Mouse (Mus musculus): Measurements from ENCODE around the gene Nelfe.
"Not testable (repeated sequence)": the region's sequence is repeated elsewhere in the genome, so short reads cannot be mapped to it uniquely, and the experiment has no call there.

The Nelfe gene

GRCm38 (mm10) chr17:34849722-34850516, at the start of gene Nelfe, which contains the start of gene Skiv2l:
Nelfe (plus strand) TSS chr17:34850391.
Skiv2l (minus strand) TSS chr17:34850210.
- DNase-seq (ENCODE audit: low spot score) = peak; percentile 96

GRCm38 (mm10) chr17:34800781-34801305, 49.3 kb upstream of the Nelfe start:
- DNase-seq (ENCODE audit: low spot score) = not testable (repeated sequence)

GRCm38 (mm10) chr17:34802756-34803155, 47.4 kb upstream of the Nelfe start:
- DNase-seq (ENCODE audit: low spot score) = not testable (repeated sequence)

- not testable (repeated sequence) for DNase-seq (ENCODE audit: low spot score)
Observed at GRCm38 (mm10) chr17:34803367-34803766, 46.8 kb upstream of the Nelfe start.

- DNase-seq (ENCODE audit: low spot score) = not testable (repeated sequence)
Observed at GRCm38 (mm10) chr17:34804301-34804700, 45.9 kb upstream of the Nelfe start, which contains the start of gene Cyp21a1. Cyp21a1 (minus strand) TSS chr17:34804561.

DNA sequence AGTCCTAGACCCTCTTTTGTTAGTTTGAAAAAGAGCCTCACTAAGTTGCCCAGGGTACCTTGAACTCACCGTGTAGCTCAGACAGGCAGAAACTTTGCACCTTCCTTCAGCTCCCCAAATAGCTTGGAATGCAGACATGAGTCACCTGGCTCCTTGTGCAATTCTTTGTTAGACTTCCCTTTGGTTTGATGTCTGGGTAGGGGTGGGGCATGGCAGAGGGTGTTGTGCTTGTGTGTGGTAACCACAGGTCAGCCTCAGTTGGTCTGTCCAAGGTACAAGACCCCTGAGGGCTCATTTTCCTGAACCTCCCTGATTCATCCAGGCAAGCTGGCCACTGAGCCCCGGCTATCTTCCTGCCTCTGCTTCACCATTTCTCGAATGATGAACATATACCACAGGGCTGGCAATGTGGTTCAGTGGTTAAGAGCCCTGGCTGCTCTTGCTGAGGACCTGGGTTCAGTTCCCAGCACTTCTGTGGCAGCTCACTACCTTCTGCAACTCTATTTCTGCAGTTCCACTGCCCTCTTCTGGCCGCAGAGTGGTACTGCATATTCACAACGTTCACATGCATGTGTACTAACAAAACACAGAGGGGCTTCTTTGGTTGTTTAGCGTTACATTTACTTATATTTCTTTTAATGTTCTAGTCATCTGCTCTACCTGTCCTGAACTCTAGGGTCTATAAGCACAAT, 45.2 kb upstream of the Nelfe start:
- DNase-seq (ENCODE audit: low spot score) = no peak

GRCm38 (mm10) chr17:34807176-34807575, 43.0 kb upstream of the Nelfe start:
- DNase-seq (ENCODE audit: low spot score) = no peak

GRCm38 (mm10) chr17:34808599-34809205, 41.5 kb upstream of the Nelfe start:
- no peak for DNase-seq (ENCODE audit: low spot score)

GRCm38 (mm10) chr17:34810411-34810810, 39.8 kb upstream of the Nelfe start:
- DNase-seq (ENCODE audit: low spot score) = not testable (repeated sequence)

GRCm38 (mm10) chr17:34810811-34811210, 39.4 kb upstream of the Nelfe start:
- DNase-seq (ENCODE audit: low spot score) = not testable (repeated sequence)

DNA sequence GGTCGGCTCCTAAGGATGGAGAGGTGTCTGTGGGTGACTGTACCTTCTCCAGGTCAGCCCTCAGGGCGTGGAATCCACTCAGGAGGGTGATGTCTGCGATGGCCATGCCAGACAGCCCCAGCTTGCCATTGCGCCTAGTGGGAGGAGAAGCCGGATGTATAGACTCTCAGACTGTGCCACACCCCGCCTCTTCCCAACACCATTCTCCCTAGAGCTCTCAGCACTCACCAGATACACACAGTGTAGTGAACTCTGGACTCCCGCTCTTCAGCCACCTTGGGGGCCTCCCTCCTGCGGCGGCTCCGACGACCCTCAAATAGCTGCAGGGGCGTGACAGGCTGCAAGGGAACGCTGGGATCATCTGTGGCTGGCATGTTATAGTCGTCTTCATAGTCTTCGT, 38.9 kb upstream of the Nelfe start:
- DNase-seq (ENCODE audit: low spot score) = no peak

GRCm38 (mm10) chr17:34813747-34814146, 36.4 kb upstream of the Nelfe start:
- not testable (repeated sequence) for DNase-seq (ENCODE audit: low spot score)

GRCm38 (mm10) chr17:34814818-34815370, 35.3 kb upstream of the Nelfe start:
- DNase-seq (ENCODE audit: low spot score) = no peak

DNA sequence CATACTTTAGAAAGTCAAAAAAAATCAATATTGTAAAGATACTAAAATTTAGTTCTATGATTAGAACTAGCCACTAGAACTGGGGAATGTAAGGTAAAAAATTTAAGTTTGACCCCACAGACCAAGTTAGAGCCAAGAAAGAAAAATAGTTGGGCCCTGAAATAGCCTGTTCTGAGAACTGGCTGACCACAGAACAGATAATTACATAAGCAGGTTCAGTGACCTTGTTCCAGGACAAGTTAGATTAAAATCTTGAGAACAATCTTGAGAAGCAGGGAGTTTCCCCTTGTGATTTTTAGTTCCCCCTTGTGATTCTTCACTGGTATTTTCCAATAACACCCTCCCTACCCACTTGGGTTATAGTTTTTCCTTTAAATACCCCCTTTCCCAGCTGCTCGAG, 19.4 kb upstream of the Nelfe start:
- DNase-seq (ENCODE audit: low spot score) = not testable (repeated sequence)

DNA sequence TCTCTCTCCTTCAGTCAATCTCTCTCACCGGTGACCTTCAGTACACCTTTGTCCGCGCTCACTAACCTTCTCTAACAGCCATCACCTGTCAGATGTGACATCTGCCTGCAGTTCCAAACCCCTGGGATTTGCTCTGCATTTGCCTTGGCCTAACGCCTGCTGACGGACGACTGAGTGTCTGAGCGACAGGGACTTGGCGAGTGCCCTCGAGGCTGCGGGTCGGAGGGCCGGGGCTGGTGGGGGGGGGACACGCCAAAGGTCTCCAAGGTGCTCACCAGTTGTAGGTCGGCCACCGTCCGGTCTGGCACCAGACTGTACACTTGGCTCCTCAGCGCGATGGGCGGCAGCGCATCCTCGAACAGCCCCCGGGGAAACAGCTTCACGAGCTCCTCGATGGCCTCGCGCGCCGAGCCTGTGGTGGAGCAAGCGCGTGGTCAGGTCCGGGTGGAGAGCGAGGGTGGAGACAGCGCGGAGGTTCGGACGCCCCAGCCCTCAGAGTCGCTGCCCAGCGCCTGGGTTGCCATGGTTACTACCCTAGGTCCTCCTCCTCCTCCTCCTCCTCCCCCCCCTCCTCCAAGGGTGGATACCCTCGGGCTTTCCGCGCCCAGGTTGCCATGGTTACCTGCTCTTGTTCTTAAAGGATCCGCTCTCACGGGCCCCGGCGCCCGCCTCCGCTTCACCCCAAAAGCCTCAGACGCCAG, 13.9 kb upstream of the Nelfe start:
- DNase-seq (ENCODE audit: low spot score) = no peak

DNA sequence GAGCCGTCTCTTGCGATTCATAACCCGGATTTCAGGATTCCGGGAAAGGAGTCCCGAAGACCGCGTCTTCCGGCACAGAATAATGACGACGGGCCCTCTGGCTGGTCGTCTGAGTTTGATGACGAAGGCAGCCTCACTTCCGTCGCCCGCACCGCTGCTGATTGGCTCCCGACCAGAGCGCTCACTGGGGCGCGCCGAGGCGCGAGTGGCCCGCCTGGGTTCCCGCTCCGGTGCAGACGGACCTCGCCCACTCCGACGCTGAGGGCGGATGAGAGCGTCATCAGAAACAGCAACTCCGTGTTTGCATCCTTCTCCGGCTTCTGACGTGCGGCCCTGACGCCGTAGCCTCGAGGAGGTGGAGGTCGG, 13.4 kb upstream of the Nelfe start, which contains the start of the genes Stk19 and Dxo:
Stk19 (minus strand) TSS at position 90 of the 366 bp plus-strand sequence.
Dxo (plus strand) TSS at position 164 of the 366 bp plus-strand sequence.
- peak; percentile 92 for DNase-seq (ENCODE audit: low spot score)

GRCm38 (mm10) chr17:34837464-34838324, 12.5 kb upstream of the Nelfe start:
- no peak for DNase-seq (ENCODE audit: low spot score)

DNA sequence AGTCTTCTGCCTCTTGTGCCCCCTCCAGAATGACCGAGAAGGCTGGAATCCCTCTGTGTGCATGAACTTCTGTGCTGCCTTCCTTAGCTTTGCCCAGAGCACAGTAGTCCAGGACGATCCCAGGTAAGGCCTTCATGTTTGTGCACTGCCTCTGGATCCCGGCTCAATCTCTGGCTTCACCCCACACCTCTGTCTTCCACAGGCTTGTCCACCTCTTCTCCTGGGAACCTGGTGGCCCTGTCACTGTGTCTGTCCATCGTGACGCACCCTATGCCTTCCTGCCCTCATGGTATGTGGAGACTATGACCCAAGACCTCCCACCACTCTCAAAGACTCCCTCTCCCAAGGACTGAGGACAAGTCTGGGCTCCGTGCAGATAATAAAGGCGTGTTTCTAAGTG, 11.4 kb upstream of the Nelfe start:
- DNase-seq (ENCODE audit: low spot score) = no peak

- no peak for DNase-seq (ENCODE audit: low spot score)
Observed at GRCm38 (mm10) chr17:34840736-34841307, 9.4 kb upstream of the Nelfe start.

GRCm38 (mm10) chr17:34844884-34845283, 5.3 kb upstream of the Nelfe start:
- DNase-seq (ENCODE audit: low spot score) = no peak
